Mouse (Mus musculus) right cerebral cortex, adult 2 months (tissue): ENCODE results near the gene Defa35.
"Not testable (repeated sequence)": the region's sequence is repeated elsewhere in the genome, so short reads cannot be mapped to it uniquely, and the experiment has no call there.

Source experiments
- DNase-seq, 2 experiments: peaks; one replicate each; pipeline ENCODE4 v3.0.0; 2021 to 2022; ENCODE audit warnings: low spot score in 2 of 2

Defa35 gene

GRCm38 (mm10) chr8:21064738-21065137, at the start of gene Defa35:
Defa35 (plus strand) TSS chr8:21065038.
- not testable (repeated sequence) for DNase-seq

- DNase-seq: not testable (repeated sequence)
Measured at GRCm38 (mm10) chr8:21025245-21025644, 39.6 kb upstream of the Defa35 start, which contains the start of gene Defa21. Defa21 (plus strand) TSS chr8:21025545.

GRCm38 (mm10) chr8:21054747-21055146, 10.1 kb upstream of the Defa35 start, which contains the start of gene Defa23:
Defa23 (plus strand) TSS chr8:21055047.
- not testable (repeated sequence) for DNase-seq

- not testable (repeated sequence) for DNase-seq
Measured at GRCm38 (mm10) chr8:21084142-21084541, 19.3 kb downstream of the Defa35 start, which contains the start of gene Defa25. Defa25 (plus strand) TSS chr8:21084442.

GRCm38 (mm10) chr8:21093106-21093505, 28.3 kb downstream of the Defa35 start:
- no peak for DNase-seq

GRCm38 (mm10) chr8:21095950-21096349, 31.1 kb downstream of the Defa35 start, which contains the start of gene Gm14851:
Gm14851 (minus strand) TSS chr8:21096050.
- DNase-seq: not testable (repeated sequence)
